Mouse (Mus musculus) cerebellum, adult 9-11 months (tissue): ENCODE measurements around the gene Itga9.

ENCODE experiments used
- DNase-seq: peaks from one replicate; pipeline ENCODE4 v3.0.0; 2022

Gene Itga9

GRCm38 (mm10) chr9:118838910-118839667 lies 232.6 kb downstream of the Itga9 start:
- DNase-seq, result no peak

GRCm38 (mm10) chr9:118841247-118841646 lies 234.8 kb downstream of the Itga9 start:
- DNase-seq, result no peak

GRCm38 (mm10) chr9:118841907-118842432 lies 235.5 kb downstream of the Itga9 start:
- DNase-seq, result no peak

- no peak for DNase-seq
These were observed 237.2 kb downstream of the Itga9 start for GRCm38 (mm10) chr9:118843711-118844110.

GRCm38 (mm10) chr9:118845003-118845402 lies 238.5 kb downstream of the Itga9 start:
- no peak for DNase-seq

GRCm38 (mm10) chr9:118846766-118847165 lies 240.3 kb downstream of the Itga9 start:
- no peak for DNase-seq

- DNase-seq, result no peak
These were observed 250.2 kb downstream of the Itga9 start for GRCm38 (mm10) chr9:118856665-118857064.

- no peak for DNase-seq
These were observed 254.2 kb downstream of the Itga9 start for GRCm38 (mm10) chr9:118860613-118861141.

GRCm38 (mm10) chr9:118862214-118862613 lies 255.7 kb downstream of the Itga9 start:
- no peak for DNase-seq

- DNase-seq, result no peak
These were observed 256.4 kb downstream of the Itga9 start for GRCm38 (mm10) chr9:118862852-118863260.

GRCm38 (mm10) chr9:118863528-118863927 lies 257.0 kb downstream of the Itga9 start:
- DNase-seq, result no peak

GRCm38 (mm10) chr9:118866949-118867348 lies 260.5 kb downstream of the Itga9 start:
- no peak for DNase-seq

- no peak for DNase-seq
These were observed 261.4 kb downstream of the Itga9 start for GRCm38 (mm10) chr9:118867851-118868250.

- DNase-seq, result no peak
These were observed 264.6 kb downstream of the Itga9 start for GRCm38 (mm10) chr9:118871089-118871488.

GRCm38 (mm10) chr9:118873031-118873430 lies 266.5 kb downstream of the Itga9 start:
- DNase-seq, result no peak

- no peak for DNase-seq
These were observed 267.1 kb downstream of the Itga9 start for GRCm38 (mm10) chr9:118873596-118873995.

GRCm38 (mm10) chr9:118875705-118876104 lies 269.2 kb downstream of the Itga9 start:
- DNase-seq, result no peak

- DNase-seq, result no peak
These were observed 270.4 kb downstream of the Itga9 start for GRCm38 (mm10) chr9:118876902-118877301.

GRCm38 (mm10) chr9:118877365-118878008 lies 271.0 kb downstream of the Itga9 start:
- DNase-seq, result no peak

GRCm38 (mm10) chr9:118878596-118878995 lies 272.1 kb downstream of the Itga9 start:
- no peak for DNase-seq

GRCm38 (mm10) chr9:118881281-118881945 lies 274.9 kb downstream of the Itga9 start:
- DNase-seq, result peak; percentile 51

- DNase-seq, result no peak
These were observed 275.4 kb downstream of the Itga9 start for GRCm38 (mm10) chr9:118881946-118882284.

- no peak for DNase-seq
These were observed 276.7 kb downstream of the Itga9 start for GRCm38 (mm10) chr9:118883150-118883549.
